Mouse (Mus musculus) heart, embryonic 11.5 days (tissue): ENCODE measurements around the gene Ubxn2a. TPM values are rescaled to one million over a fixed set of nuclear protein-coding genes. Genes with fewer than 3 reads are reported as not detected.

ENCODE experiments used
- ATAC-seq: fragments of 200-750 bp; cut with Nextera tagmentation; replicated peaks from 2 replicates; pipeline ENCODE4 v1.8.0; 2017; ENCODE audit warnings: moderate library complexity; ENCODE audit not compliant: insufficient number of reproducible peaks, low FRiP score, low TSS enrichment
- H3K27ac ChIP-seq: fragments of 300-500 bp; sonication (generic); 2 replicates; pipeline ENCODE4 v1.5.1; 2014; ENCODE audit warnings: mild to moderate bottlenecking, low read depth, low read length
- H3K27me3 ChIP-seq: fragments of 300-500 bp; sonication (generic); 2 replicates; pipeline ENCODE4 v1.6.1; 2014; ENCODE audit warnings: mild to moderate bottlenecking, low read length, mixed read lengths; ENCODE audit not compliant: control insufficient read depth, insufficient read depth
- H3K36me3 ChIP-seq: fragments of 300-500 bp; sonication (generic); 2 replicates; pipeline ENCODE4 v1.6.1; 2014; ENCODE audit warnings: mild to moderate bottlenecking, low read length, moderate library complexity, mixed read lengths; ENCODE audit not compliant: control insufficient read depth, insufficient read depth
- H3K4me1 ChIP-seq: fragments of 300-500 bp; sonication (generic); 2 replicates; pipeline ENCODE4 v1.6.1; 2014; ENCODE audit warnings: low read length; ENCODE audit not compliant: control insufficient read depth, insufficient read depth
- H3K4me2 ChIP-seq: fragments of 300-500 bp; sonication (generic); 2 replicates; pipeline ENCODE4 v1.6.1; 2014; ENCODE audit warnings: mild to moderate bottlenecking, moderate library complexity
- H3K4me3 ChIP-seq: fragments of 300-500 bp; sonication (generic); 2 replicates; pipeline ENCODE4 v1.5.1; 2014; ENCODE audit warnings: low read depth, low read length
- H3K9ac ChIP-seq: fragments of 300-500 bp; sonication (generic); 2 replicates; pipeline ENCODE4 v1.6.1; 2014; ENCODE audit warnings: mild to moderate bottlenecking, low read depth, low read length, moderate library complexity
- H3K9me3 ChIP-seq: fragments of 300-500 bp; sonication (generic); replicated peaks from 2 replicates; pipeline ENCODE4 v1.6.1; 2016; ENCODE audit warnings: low read length; ENCODE audit not compliant: control insufficient read depth
- WGBS: fragments of 180-500 bp; shearing (Covaris S2); extraction: QIAGEN DNeasy Blood & Tissue Kit; methylation state at CpG from one replicate; pipeline ENCODE4 v1.1.7; 2014; ENCODE audit not compliant: insufficient replicate concordance; 5-methylcytosine and 5-hydroxymethylcytosine counted together
- polyA plus RNA-seq: library from polyadenylated mRNA; unstranded; fragments of >200 nt; fragmentation: Nextera tagmentation; extraction: Ambion mirVana; gene quantifications from 2 replicates; pipeline ENCODE4 v1.2.1, GENCODE M21; 2014

Ubxn2a gene
- polyA plus RNA-seq, 1 experiment from 2014 or later: 30.6 TPM

DNA sequence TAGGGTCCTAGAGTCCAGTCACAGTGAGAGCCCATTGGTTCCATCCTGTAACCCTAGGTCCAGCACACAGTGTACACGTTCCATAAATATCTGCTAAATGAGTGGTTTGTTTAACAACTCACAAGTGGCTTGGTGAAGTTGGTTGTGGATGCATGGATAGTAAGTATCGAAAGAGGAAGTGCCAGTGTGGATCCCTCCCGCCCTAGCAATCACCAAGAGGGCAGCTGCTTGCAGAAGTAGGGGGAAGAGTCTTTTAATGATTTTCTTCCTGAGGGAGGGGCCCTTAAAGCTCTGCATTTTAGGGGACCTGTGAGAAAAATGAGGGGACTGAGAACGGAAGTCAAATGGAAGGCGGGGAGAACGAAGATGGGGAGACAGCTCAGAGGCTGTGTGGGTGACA is 67.5 kb downstream of the Ubxn2a start:
- 52% methylated on average over 6 of the region's 6 CpGs for WGBS
- no peak for ATAC-seq
- no peaks in the 10 kb centered on the region for H3K9me3 ChIP-seq
- peak overlapping the region; percentile 80 for H3K4me2 ChIP-seq
- H3K4me1 ChIP-seq: peaks cover 8% of the 10 kb centered on the region
- no peak overlapping the region for H3K27ac ChIP-seq
- H3K4me3 ChIP-seq: no peak overlapping the region
- H3K27me3 ChIP-seq: no peaks in the 10 kb centered on the region
- no peak overlapping the region for H3K9ac ChIP-seq
- no peaks in the 10 kb centered on the region for H3K36me3 ChIP-seq

DNA sequence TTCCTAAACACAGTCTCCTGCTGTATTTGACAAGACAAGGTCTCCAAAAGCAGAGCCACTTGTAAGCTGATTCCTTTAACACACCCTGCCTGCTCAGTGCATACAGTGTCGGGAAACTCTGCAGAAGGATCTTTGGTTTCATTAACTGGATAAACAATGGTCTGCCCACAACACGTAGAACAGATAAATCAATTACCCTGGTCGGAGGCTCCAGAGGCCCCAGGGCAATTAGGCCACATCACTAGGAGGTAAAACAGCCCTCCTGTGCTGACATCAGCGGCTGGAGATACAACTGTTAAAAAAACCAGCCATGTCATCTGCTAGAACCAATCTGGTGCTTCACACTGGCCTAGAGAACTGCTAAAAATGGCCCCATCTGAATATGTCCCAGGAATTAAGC is 70.5 kb downstream of the Ubxn2a start:
- Histone ChIP-seq H3K27ac (no peak overlapping the region), H3K9ac (no peak overlapping the region), H3K4me1 (0 out of 2 replicates have a peak, but pooled peaks cover 4% of the 10 kb centered on the region), H3K4me3 (no peak overlapping the region), H3K27me3 (no peaks in the 10 kb centered on the region), H3K4me2 (no peak overlapping the region), H3K9me3 (no peaks in the 10 kb centered on the region), H3K36me3 (0 out of 2 replicates have a peak, but pooled peaks cover 2% of the 10 kb centered on the region)
- ATAC-seq: no peak
- WGBS: 35% methylated on average over 4 of the region's 4 CpGs

Other genes with a start within 250 kb of the Ubxn2a start
- 0.26 and 0.28 TPM in 2 replicates for gene Fam228a, start 169.3 kb downstream of the Ubxn2a start, polyA plus RNA-seq
- 2.9 and 3.3 TPM in 2 replicates for gene Pfn4, start 138.7 kb downstream of the Ubxn2a start, polyA plus RNA-seq
- 1.1 and 2.6 TPM in 2 replicates for gene Fam228b, start 138.4 kb downstream of the Ubxn2a start, polyA plus RNA-seq
- 175 and 184 TPM in 2 replicates for gene Sf3b6, start 90.2 kb downstream of the Ubxn2a start, polyA plus RNA-seq
- 7.9 and 11.5 TPM in 2 replicates for gene Fkbp1b, start 66.1 kb downstream of the Ubxn2a start, polyA plus RNA-seq
- 14.3 and 17.1 TPM in 2 replicates for gene Wdcp, start 64.4 kb downstream of the Ubxn2a start, polyA plus RNA-seq
- gene Mfsd2b, start 33.3 kb downstream of the Ubxn2a start, polyA plus RNA-seq: 12.7 and 14.8 TPM in 2 replicates
- 11.1 and 12.8 TPM in 2 replicates for gene Atad2b, start 9.6 kb upstream of the Ubxn2a start, polyA plus RNA-seq